Mouse (Mus musculus) retina, embryonic 14.5 days (tissue): ENCODE measurements around the gene Mageb2.
"Not testable (repeated sequence)": the region's sequence is repeated elsewhere in the genome, so short reads cannot be mapped to it uniquely, and the experiment has no call there.

Experiments used
- DNase-seq: peaks from one replicate; pipeline ENCODE4 v3.0.0-alpha.2; 2015; ENCODE audit warnings: low spot score

The Mageb2 gene

GRCm38 (mm10) chrX:91331390-91331789 is at the start of gene Mageb2:
Mageb2 (plus strand) TSS chrX:91331690.
- not testable (repeated sequence) for DNase-seq

- not testable (repeated sequence) for DNase-seq
Measured at GRCm38 (mm10) chrX:91313256-91313655, 18.2 kb upstream of the Mageb2 start.
